Mouse (Mus musculus) liver, postnatal 0 days (tissue): ENCODE results near the gene Klrb1f.

Source experiments
- CTCF ChIP-seq: sonication (generic); IDR thresholded peaks from 2 replicates; pipeline ENCODE4 v1.5.1; 2016; ENCODE audit warnings: antibody characterized with exemption, low read depth
- EP300 ChIP-seq: IDR thresholded peaks from 2 replicates; pipeline ENCODE4 v1.6.1; 2016; ENCODE audit warnings: antibody characterized with exemption, low read depth, mild to moderate bottlenecking

DNA sequence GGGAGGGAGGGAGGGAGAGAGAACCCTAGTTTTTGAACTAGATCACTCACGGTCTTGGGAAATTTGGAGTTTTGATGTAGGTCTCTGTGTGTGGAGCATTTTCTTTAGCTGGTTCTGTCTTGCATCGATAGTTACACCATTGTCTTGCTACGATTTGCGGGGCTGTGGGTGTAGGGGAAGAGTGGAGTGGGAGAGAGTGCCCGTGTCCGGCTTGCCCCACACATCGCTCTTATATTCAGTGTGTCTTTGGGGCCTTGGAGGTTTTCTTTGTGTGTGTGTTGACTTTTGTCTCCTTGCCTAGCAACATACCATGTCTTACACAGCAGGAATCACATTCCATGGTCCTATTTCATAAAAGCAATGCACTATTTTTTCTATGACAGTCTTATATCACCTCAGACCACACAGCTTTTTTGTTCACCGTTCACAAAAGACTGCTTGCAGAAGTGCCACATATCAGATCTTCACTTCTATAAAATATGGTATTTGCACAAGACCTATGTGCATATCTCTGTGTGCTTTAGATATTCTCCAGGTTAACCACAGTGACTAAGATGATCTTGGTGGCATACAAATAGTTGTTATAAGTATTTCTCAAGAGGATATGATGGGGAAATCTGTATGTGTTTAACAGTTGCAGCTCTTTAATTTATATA is 4.0 kb downstream of the Klrb1f start:
- TF ChIP-seq CTCF (no peak), EP300 (no peak)
